Mouse (Mus musculus): ENCODE measurements around the gene Gm5460.

GRCm38 (mm10) chr14:34080321-34080997 lies 63.9 kb downstream of the Gm5460 start:
- TF ChIP-seq CTCF (IDR thresholded peaks at IDR 0.05; ENCODE audit: low read depth) (peak; percentile 98), EP300 (optimal IDR thresholded peaks at IDR 0.05) (no peak)
